Mouse (Mus musculus): ENCODE results near the gene Zfp367. TPM values are rescaled to one million over a fixed set of nuclear protein-coding genes. Genes with fewer than 3 reads are reported as not detected.

Zfp367 gene
- polyA plus RNA-seq, 2 experiments from 2014 or later, result 10.7 to 16.1 TPM

- ATAC-seq, result no peak
These were observed 63.9 kb downstream of the Zfp367 start, which contains the start of gene Hsd17b3 for GRCm38 (mm10) chr13:64089130-64089529. Gene Hsd17b3 (minus strand): TSS chr13:64089230.

- no peak for ATAC-seq
These were observed 64.9 kb downstream of the Zfp367 start for GRCm38 (mm10) chr13:64088057-64088456.

- ATAC-seq, result no peak
These were observed 67.0 kb downstream of the Zfp367 start for GRCm38 (mm10) chr13:64086036-64086435.

- ATAC-seq, result no peak
These were observed 69.7 kb downstream of the Zfp367 start for GRCm38 (mm10) chr13:64083331-64083730.

Other genes starting within 250 kb of the Zfp367 start
- gene Hsd17b3, start 64.0 kb downstream of the Zfp367 start, polyA plus RNA-seq (2017; shearing (Covaris generic)), result not detected
- gene Slc35d2, start 23.8 kb downstream of the Zfp367 start, polyA plus RNA-seq (2017; shearing (Covaris generic)), result 10 to 100 TPM; 29.7 to 47.5 TPM
- 1 to 10 TPM; 1.8 to 5.1 TPM for gene Habp4, start 8.6 kb upstream of the Zfp367 start, polyA plus RNA-seq (2017; shearing (Covaris generic))
- gene Cdc14b, start 122.1 kb upstream of the Zfp367 start, polyA plus RNA-seq (2017; shearing (Covaris generic)), result 10 to 100 TPM; 10.3 to 10.4 TPM
- 10 to 100 TPM in 1 of 2 experiments, 1 to 10 TPM in 1; 9.0 to 13.8 TPM for gene Aaed1, start 159.5 kb upstream of the Zfp367 start, polyA plus RNA-seq (2017; shearing (Covaris generic))
- 1 to 10 TPM; 3.8 to 4.2 TPM for gene Ctsl, start 217.7 kb upstream of the Zfp367 start, polyA plus RNA-seq (2017; shearing (Covaris generic))

Measured in activated CD4-positive, CD25-positive, alpha-beta regulatory T cell, adult 4 months (primary cell).